Mouse (Mus musculus): Measurements from ENCODE around the gene Shc2.

- TF ChIP-seq POLR2A (IDR thresholded peaks at IDR 0.05; ENCODE audit: insufficient read length, low read depth), result no peak
- no peak for TF ChIP-seq MAX (IDR thresholded peaks at IDR 0.05; ENCODE audit: low read depth)
- no peak for TF ChIP-seq TCF12 (IDR thresholded peaks at IDR 0.05; ENCODE audit: insufficient read depth, poor library complexity, severe bottlenecking)
- TF ChIP-seq E2F4 (IDR thresholded peaks at IDR 0.05; ENCODE audit: insufficient read depth), result no peak
- no peak for TF ChIP-seq POLR2AphosphoS2 (IDR thresholded peaks at IDR 0.05; ENCODE audit: insufficient read length, low read depth)
- TF ChIP-seq USF1 (IDR thresholded peaks at IDR 0.05; ENCODE audit: low read depth), result no peak
- no peak for TF ChIP-seq MYOD1 (IDR thresholded peaks at IDR 0.05; ENCODE audit: control insufficient read depth in 1 of 3, insufficient read length in 2 of 3, low read depth in 2 of 3)
- TF ChIP-seq CEBPB (IDR thresholded peaks at IDR 0.05; ENCODE audit: insufficient read depth, poor library complexity, severe bottlenecking), result no peak
- no peak for TF ChIP-seq MYOG (IDR thresholded peaks at IDR 0.05; ENCODE audit: control insufficient read depth in 1 of 3, insufficient read depth in 1 of 3, insufficient read length in 2 of 3, low read depth in 2 of 3)
- no peak for TF ChIP-seq SRF (IDR thresholded peaks at IDR 0.05; ENCODE audit: control insufficient read depth, insufficient read length, low read depth)
Measured at GRCm38 (mm10) chr10:79616376-79616775, 21.3 kb downstream of the Shc2 start.
